ENCODE assay signal across 14 mouse cellular contexts in genomic region chr13:59040156-59040915, GRCm38 (mm10).
DNase-seq lines count a peak whose midpoint lies in the region; ATAC-seq and TF ChIP-seq lines count a peak whose summit lies in the region.
"Had no signal": no experiment of that assay in that cellular context is flagged by ENCODE, and none has a peak within 500 bp of the region (broad histone marks: within the 10 kb centered on the region; RNA-seq: fewer than 3 reads in every experiment).

No protein-coding gene starts in this region.

- H3K4me1 ChIP-seq in forebrain, embryonic 12.5 days: peaks cover 30% of the 10 kb centered on the region
- H3K4me1 ChIP-seq in hindbrain, embryonic 15.5 days (replicated peaks): peaks cover 29% of the 10 kb centered on the region
- peaks cover 19% of the 10 kb centered on the region for H3K4me1 ChIP-seq in midbrain, postnatal 0 days (ENCODE audit: insufficient read depth, low read length)
- no peaks in the 10 kb centered on the region for H3K4me1 ChIP-seq in intestine, embryonic 16.5 days (ENCODE audit: control insufficient read depth, insufficient read depth, low read length)
- H3K4me1 ChIP-seq in lung, postnatal 0 days (ENCODE audit: insufficient read depth, low read depth, low read length): no peaks in the 10 kb centered on the region
- H3K4me1 ChIP-seq: limb, embryonic 13.5 days; megakaryocyte, embryonic 14.5 days had no signal

- no peaks in the 10 kb centered on the region for H3K36me3 ChIP-seq in forebrain, embryonic 12.5 days (replicated peaks)
- no peaks in the 10 kb centered on the region for H3K36me3 ChIP-seq in hindbrain, embryonic 15.5 days
- no peaks in the 10 kb centered on the region for H3K36me3 ChIP-seq in midbrain, postnatal 0 days (ENCODE audit: insufficient read depth, low read length)
- no peaks in the 10 kb centered on the region for H3K36me3 ChIP-seq in intestine, embryonic 16.5 days (ENCODE audit: control insufficient read depth, insufficient read depth, low read length)
- H3K36me3 ChIP-seq in lung, postnatal 0 days (ENCODE audit: insufficient read depth, low read length): no peaks in the 10 kb centered on the region
- H3K36me3 ChIP-seq: limb, embryonic 13.5 days had no signal

- no peak for TF ChIP-seq EP300 in lung, postnatal 0 days (IDR thresholded peaks at IDR 0.05)

- WGBS in forebrain, embryonic 12.5 days: 35% methylated on average over 16 of the region's 16 CpGs
- WGBS in hindbrain, embryonic 15.5 days: 27% methylated on average over 16 of the region's 16 CpGs
- WGBS in midbrain, postnatal 0 days: 29% methylated on average over 16 of the region's 16 CpGs
- 57% methylated on average over 16 of the region's 16 CpGs for WGBS in intestine, embryonic 16.5 days
- WGBS in lung, postnatal 0 days: 58% methylated on average over 16 of the region's 16 CpGs

- no peak overlapping the region for H3K4me3 ChIP-seq in forebrain, embryonic 12.5 days (replicated peaks)
- 0 out of 2 replicates have a peak overlapping the region, but pooled peaks have one; percentile 2 for H3K4me3 ChIP-seq in hindbrain, embryonic 15.5 days
- H3K4me3 ChIP-seq in midbrain, postnatal 0 days (ENCODE audit: low read depth, low read length): no peak overlapping the region
- H3K4me3 ChIP-seq in intestine, embryonic 16.5 days (ENCODE audit: low read length): no peak overlapping the region
- H3K4me3 ChIP-seq in lung, postnatal 0 days (ENCODE audit: low read depth, low read length): no peak overlapping the region
- H3K4me3 ChIP-seq: limb, embryonic 13.5 days; megakaryocyte, embryonic 14.5 days had no signal

- H3K9ac ChIP-seq in forebrain, embryonic 12.5 days: no peak overlapping the region
- no peak overlapping the region for H3K9ac ChIP-seq in hindbrain, embryonic 15.5 days
- H3K9ac ChIP-seq in midbrain, postnatal 0 days (replicated peaks; ENCODE audit: low read length, poor library complexity, severe bottlenecking): no peak overlapping the region
- H3K9ac ChIP-seq in intestine, embryonic 16.5 days (ENCODE audit: low read depth, low read length): no peak overlapping the region
- H3K9ac ChIP-seq in lung, postnatal 0 days (replicated peaks; ENCODE audit: low read depth): no peak overlapping the region
- H3K9ac ChIP-seq: limb, embryonic 13.5 days had no signal

- DNase-seq in embryo, embryonic 10.5 days (ENCODE audit: low spot score): peak; percentile 49
- no peak for DNase-seq in midbrain, postnatal 0 days (ENCODE audit: low spot score)
- DNase-seq in layer of hippocampus, postnatal 10 days (ENCODE audit: low spot score in 2 of 2): no peak
- DNase-seq in right cerebral cortex, postnatal 4 days: no peak
- no peak for DNase-seq in lung, postnatal 0 days (ENCODE audit: low spot score)
- DNase-seq: heart, postnatal 4 days; kidney, adult 9 months; lung, adult 2 months; spleen, adult 18-20 months had no signal

- H3K9me3 ChIP-seq in forebrain, embryonic 12.5 days: no peaks in the 10 kb centered on the region
- H3K9me3 ChIP-seq in hindbrain, embryonic 15.5 days: no peaks in the 10 kb centered on the region
- no peaks in the 10 kb centered on the region for H3K9me3 ChIP-seq in midbrain, postnatal 0 days (ENCODE audit: low read length)
- no peaks in the 10 kb centered on the region for H3K9me3 ChIP-seq in intestine, embryonic 16.5 days (ENCODE audit: control insufficient read depth, low read length)
- no peaks in the 10 kb centered on the region for H3K9me3 ChIP-seq in lung, postnatal 0 days (ENCODE audit: low read length)
- H3K9me3 ChIP-seq: limb, embryonic 13.5 days had no signal

- no peaks in the 10 kb centered on the region for H3K27me3 ChIP-seq in forebrain, embryonic 12.5 days
- no peaks in the 10 kb centered on the region for H3K27me3 ChIP-seq in hindbrain, embryonic 15.5 days
- no peaks in the 10 kb centered on the region for H3K27me3 ChIP-seq in midbrain, postnatal 0 days (ENCODE audit: insufficient read depth, low read length)
- no peaks in the 10 kb centered on the region for H3K27me3 ChIP-seq in intestine, embryonic 16.5 days (replicated peaks; ENCODE audit: control insufficient read depth, insufficient read depth, low read length)
- H3K27me3 ChIP-seq in lung, postnatal 0 days (replicated peaks; ENCODE audit: insufficient read depth, low read length): no peaks in the 10 kb centered on the region
- H3K27me3 ChIP-seq: limb, embryonic 13.5 days; megakaryocyte, embryonic 14.5 days had no signal

- peak overlapping the region; percentile 38 for H3K4me2 ChIP-seq in forebrain, embryonic 12.5 days
- H3K4me2 ChIP-seq in hindbrain, embryonic 15.5 days: peak overlapping the region; percentile 36
- peak overlapping the region; percentile 15; the same call in 1 of the 2 replicates for H3K4me2 ChIP-seq in midbrain, postnatal 0 days (ENCODE audit: low read depth, low read length, poor library complexity, severe bottlenecking)
- no peak overlapping the region for H3K4me2 ChIP-seq in intestine, embryonic 16.5 days (ENCODE audit: low read depth, low read length)
- H3K4me2 ChIP-seq in lung, postnatal 0 days (replicated peaks; ENCODE audit: low read depth, low read length): no peak overlapping the region
- H3K4me2 ChIP-seq: limb, embryonic 13.5 days had no signal

- peak; percentile 64 for ATAC-seq in forebrain, embryonic 12.5 days (ENCODE audit: low FRiP score)
- peak; percentile 72 for ATAC-seq in hindbrain, embryonic 15.5 days (ENCODE audit: low FRiP score, low read depth)
- peak; percentile 59 for ATAC-seq in midbrain, postnatal 0 days (ENCODE audit: low FRiP score)
- no peak for ATAC-seq in intestine, embryonic 16.5 days
- no peak for ATAC-seq in lung, postnatal 0 days

- H3K27ac ChIP-seq in forebrain, embryonic 12.5 days: peak overlapping the region; percentile 89
- peak overlapping the region; percentile 94 for H3K27ac ChIP-seq in hindbrain, embryonic 15.5 days (replicated peaks)
- H3K27ac ChIP-seq in midbrain, postnatal 0 days (ENCODE audit: low read depth, low read length): peak overlapping the region; percentile 96
- no peak overlapping the region for H3K27ac ChIP-seq in intestine, embryonic 16.5 days (ENCODE audit: low read length)
- H3K27ac ChIP-seq in lung, postnatal 0 days (ENCODE audit: low read length): no peak overlapping the region
- H3K27ac ChIP-seq: limb, embryonic 13.5 days had no signal

- TF ChIP-seq CTCF in midbrain, postnatal 0 days (IDR thresholded peaks at IDR 0.05): no peak
- TF ChIP-seq CTCF in lung, postnatal 0 days (IDR thresholded peaks at IDR 0.05): no peak

Comparison
In these comparisons a context has a peak if more than half of its experiments do, and no peak if none do; other contexts are left out.
1. ATAC-seq: peak in forebrain, embryonic 12.5 days (single experiment), hindbrain, embryonic 15.5 days (single experiment) and midbrain, postnatal 0 days (single experiment); none in intestine, embryonic 16.5 days (single experiment) and lung, postnatal 0 days (single experiment).
2. H3K27ac ChIP-seq: peak in forebrain, embryonic 12.5 days (single experiment), hindbrain, embryonic 15.5 days (single experiment) and midbrain, postnatal 0 days (single experiment); none in intestine, embryonic 16.5 days (single experiment) and lung, postnatal 0 days (single experiment).
3. H3K4me2 ChIP-seq: peak in forebrain, embryonic 12.5 days (single experiment), hindbrain, embryonic 15.5 days (single experiment) and midbrain, postnatal 0 days (single experiment); none in intestine, embryonic 16.5 days (single experiment) and lung, postnatal 0 days (single experiment).